Comparison of ENCODE assay signal across 25 mouse cellular contexts in the genomic region with DNA sequence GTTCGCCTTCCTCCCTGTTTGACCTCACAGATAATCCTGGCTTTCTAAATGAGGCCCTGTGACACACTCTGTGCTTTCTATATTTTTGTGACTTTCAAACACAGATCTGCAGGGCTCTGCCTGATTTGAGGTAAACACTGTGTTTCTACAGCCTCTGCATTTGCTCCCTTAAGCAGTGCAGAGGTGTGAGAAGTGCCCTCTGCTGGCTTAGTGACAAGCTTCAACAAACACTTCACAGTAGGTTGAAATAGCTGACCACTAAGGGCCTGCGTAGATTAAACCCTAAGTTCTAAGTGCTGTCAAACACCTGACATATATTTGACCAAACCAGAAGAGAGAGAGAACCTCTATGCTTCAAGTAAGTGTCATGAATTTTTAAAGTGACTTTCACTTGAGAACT. TPM values are rescaled to one million over a fixed set of nuclear protein-coding genes. Genes with fewer than 3 reads are reported as not detected.
A peak's percentile ranks its signal among the peaks of the same experiment; 100 is the strongest.
DNase-seq lines count a peak whose midpoint lies in the region; ATAC-seq and TF ChIP-seq lines count a peak whose summit lies in the region.
"Had no signal": no experiment of that assay in that cellular context is flagged by ENCODE, and none has a peak within 500 bp of the region (broad histone marks: within the 10 kb centered on the region; RNA-seq: fewer than 3 reads in every experiment).

No protein-coding gene starts in this region.

- dilution Hi-C loops in CH12.LX (cut with MboI; ENCODE audit: extremely low pct_ligation_motif_present, extremely low pct_unique_long_range_greater_than_20kb, low sequenced_read_pairs), result no loop called here

- H3K4me2 ChIP-seq in lung, embryonic 15.5 days, result no peak overlapping the region
- H3K4me2 ChIP-seq in CH12.LX (ENCODE audit: insufficient read depth, low read depth, poor library complexity, severe bottlenecking), result no peak overlapping the region
- H3K4me2 ChIP-seq: embryonic facial prominence, embryonic 15.5 days; liver, embryonic 15.5 days had no signal

- 0 out of 2 replicates have a peak, but pooled peaks cover 4% of the 10 kb centered on the region for H3K4me1 ChIP-seq in heart, embryonic 10.5 days
- no peaks in the 10 kb centered on the region for H3K4me1 ChIP-seq in heart, adult 2 months (ENCODE audit: control insufficient read depth, insufficient read depth, low read length)
- no peaks in the 10 kb centered on the region for H3K4me1 ChIP-seq in lung, embryonic 15.5 days
- H3K4me1 ChIP-seq in CH12.LX (ENCODE audit: control insufficient read depth in 1 of 2, insufficient read depth in 2 of 2), result no peaks in the 10 kb centered on the region
- H3K4me1 ChIP-seq: embryonic facial prominence, embryonic 15.5 days; liver, embryonic 15.5 days; megakaryocyte, embryonic 14.5 days had no signal

- no peak overlapping the region for H3K9ac ChIP-seq in heart, adult 2 months (ENCODE audit: low read depth, low read length)
- H3K9ac ChIP-seq in lung, embryonic 15.5 days, result no peak overlapping the region
- no peak overlapping the region for H3K9ac ChIP-seq in CH12.LX (ENCODE audit: insufficient read depth, low read depth)
- H3K9ac ChIP-seq: embryonic facial prominence, embryonic 15.5 days; liver, embryonic 15.5 days had no signal

- no peak overlapping the region for H3K27ac ChIP-seq in heart, embryonic 10.5 days
- H3K27ac ChIP-seq in heart, adult 2 months, result no peak overlapping the region
- H3K27ac ChIP-seq in lung, embryonic 15.5 days, result no peak overlapping the region
- no peak overlapping the region for H3K27ac ChIP-seq in CH12.LX (ENCODE audit: insufficient read depth, low read depth)
- H3K27ac ChIP-seq: embryonic facial prominence, embryonic 15.5 days; liver, embryonic 15.5 days had no signal

- TF ChIP-seq CTCF in heart, adult 2 months (IDR thresholded peaks at IDR 0.05), result no peak
- peak in 1 of 2 experiments; percentile 51; a peak in 2 of 4 replicates for TF ChIP-seq CTCF in CH12.LX (conservative IDR thresholded peaks at IDR 0.05 in 1 of 2, IDR thresholded peaks at IDR 0.05 in 1 of 2; ENCODE audit: low read depth in 2 of 2, low read length in 2 of 2)

- no peak overlapping the region for H3K4me3 ChIP-seq in heart, embryonic 10.5 days
- no peak overlapping the region for H3K4me3 ChIP-seq in heart, adult 2 months
- H3K4me3 ChIP-seq in lung, embryonic 15.5 days, result no peak overlapping the region
- H3K4me3 ChIP-seq in CH12.LX (replicated peaks in 1 of 3; ENCODE audit: low read depth in 2 of 3, low read length in 2 of 3, poor library complexity in 1 of 3), result no peak overlapping the region
- H3K4me3 ChIP-seq: embryonic facial prominence, embryonic 15.5 days; liver, embryonic 15.5 days; megakaryocyte, embryonic 14.5 days had no signal

- intact Hi-C loops in heart, adult 2 months (cut with DNase I), result no loop called here

- in situ Hi-C loops in CH12.LX (cut with MboI; ENCODE audit: low pct_ligation_motif_present, low pct_unique_long_range_greater_than_20kb, low sequenced_read_pairs), result no loop called here

- H3K36me3 ChIP-seq in heart, embryonic 10.5 days, result no peaks in the 10 kb centered on the region
- no peaks in the 10 kb centered on the region for H3K36me3 ChIP-seq in heart, adult 2 months (ENCODE audit: control insufficient read depth, insufficient read depth, low read length)
- H3K36me3 ChIP-seq in lung, embryonic 15.5 days, result no peaks in the 10 kb centered on the region
- H3K36me3 ChIP-seq in CH12.LX (replicated peaks in 1 of 2; ENCODE audit: control insufficient read depth in 1 of 2, insufficient read depth in 1 of 2, low read length in 1 of 2), result no peaks in the 10 kb centered on the region
- H3K36me3 ChIP-seq: embryonic facial prominence, embryonic 15.5 days; liver, embryonic 15.5 days had no signal

- H3K27me3 ChIP-seq in heart, embryonic 10.5 days (ENCODE audit: insufficient read depth, poor library complexity, severe bottlenecking), result no peaks in the 10 kb centered on the region
- H3K27me3 ChIP-seq in heart, adult 2 months (ENCODE audit: control insufficient read depth, insufficient read depth, low read length), result no peaks in the 10 kb centered on the region
- H3K27me3 ChIP-seq in lung, embryonic 15.5 days, result no peaks in the 10 kb centered on the region
- no peaks in the 10 kb centered on the region for H3K27me3 ChIP-seq in CH12.LX (replicated peaks)
- H3K27me3 ChIP-seq: embryonic facial prominence, embryonic 15.5 days; liver, embryonic 15.5 days; megakaryocyte, embryonic 14.5 days had no signal

- peak; percentile 34 for TF ChIP-seq RAD21 in CH12.LX (IDR thresholded peaks at IDR 0.05; ENCODE audit: low read depth, low read length)

- no peaks in the 10 kb centered on the region for H3K9me3 ChIP-seq in heart, embryonic 10.5 days
- H3K9me3 ChIP-seq in lung, embryonic 15.5 days, result no peaks in the 10 kb centered on the region
- H3K9me3 ChIP-seq in CH12.LX (replicated peaks; ENCODE audit: low read length), result no peaks in the 10 kb centered on the region
- H3K9me3 ChIP-seq: embryonic facial prominence, embryonic 15.5 days; liver, embryonic 15.5 days had no signal

- TF ChIP-seq POLR2A in heart, adult 2 months (IDR thresholded peaks at IDR 0.05; ENCODE audit: insufficient read depth, low read depth, low read length), result no peak
- no peak for TF ChIP-seq POLR2A in CH12.LX (IDR thresholded peaks at IDR 0.05; ENCODE audit: low read depth, low read length)

- peak; percentile 78 for DNase-seq in heart, embryonic 10.5 days (ENCODE audit: low spot score)
- DNase-seq in heart, adult 2 months, result no peak
- no peak for DNase-seq in lung, postnatal 25 days (ENCODE audit: low spot score)
- peak; percentile 19 for DNase-seq in CH12.LX (ENCODE audit: extremely low read depth)
- DNase-seq in embryo, embryonic 11 days, result peak; percentile 11
- no peak for DNase-seq in layer of hippocampus, postnatal 25 days (ENCODE audit: extremely low spot score in 1 of 2, low spot score in 1 of 2)
- DNase-seq: adrenal gland, postnatal 25 days; cerebellum, adult 8-10 months; gastrocnemius, postnatal 36 days; right cerebral cortex, postnatal 4 days had no signal

- ATAC-seq in lung, embryonic 15.5 days (ENCODE audit: borderline replicate concordance, extremely low read depth, low FRiP score, low TSS enrichment), result peak; percentile 42; the same call in 1 of the 2 replicates

- 72% methylated on average over 2 of the region's 2 CpGs for WGBS in heart, embryonic 10.5 days
- 76% methylated on average over 2 of the region's 2 CpGs for WGBS in heart, adult 2 months
- 32% methylated on average over 2 of the region's 2 CpGs for WGBS in lung, embryonic 15.5 days

- TF ChIP-seq EP300 in heart, adult 2 months (IDR thresholded peaks at IDR 0.05; ENCODE audit: insufficient read depth, low read depth, low read length), result no peak
- TF ChIP-seq EP300 in CH12.LX (IDR thresholded peaks at IDR 0.05; ENCODE audit: low read length), result no peak

- no peaks in the 10 kb centered on the region for H3K79me2 ChIP-seq in heart, adult 2 months (replicated peaks; ENCODE audit: control insufficient read depth, insufficient read depth, low read length)
- no peaks in the 10 kb centered on the region for H3K79me2 ChIP-seq in CH12.LX (replicated peaks; ENCODE audit: control insufficient read depth, extremely low read depth, insufficient read depth, poor library complexity, severe bottlenecking)

TF ChIP-seq in CH12.LX, 34 proteins besides CTCF, POLR2A, EP300 and RAD21:
- TF ChIP-seq SMC3 (IDR thresholded peaks at IDR 0.05; ENCODE audit: low read depth, low read length) (peak; percentile 47), MAFK (IDR thresholded peaks at IDR 0.05; ENCODE audit: insufficient replicate concordance, low read length) (no peak)

RNA-seq across cellular contexts. Expression of a gene that starts 5.1 kb away (rescaled TPM):
- polyA plus RNA-seq in heart, embryonic 10.5 days (2016; fragmentation: Nextera tagmentation; extraction: Ambion mirVana), result not detected in 2 replicates
- total RNA-seq in heart, adult 2 months (2021), result not detected
- not detected in 2 replicates for polyA plus RNA-seq in heart, adult 2 months (2012; rRNA removed)
- polyA plus RNA-seq in lung, embryonic 15.5 days (2015; fragmentation: Nextera tagmentation; extraction: Ambion mirVana), result not detected in 2 replicates
- total RNA-seq in CH12.LX (2012; rRNA removed), result not detected in 2 replicates
- not detected in 2 replicates for total RNA-seq in CH12.LX (2014; rRNA removed)
- polyA plus RNA-seq in CH12.LX (2012; ENCODE audit: insufficient read length, low read depth), result not detected in 2 replicates
- total RNA-seq in layer of hippocampus, postnatal 25 days (2021), result not detected
- total RNA-seq: adrenal gland, postnatal 25 days; common myeloid progenitor, adult 5-6 weeks; ES-E14; gastrocnemius, postnatal 36 days; hematopoietic stem cell, adult 5-6 weeks; layer of hippocampus, adult 18-20 months; left cerebral cortex, adult 8-10 months had no signal
- polyA plus RNA-seq: C2C12; forebrain, embryonic 11.5 days; heart, embryonic 14.5 days; kidney, embryonic 16.5 days; limb, embryonic 14.5 days; liver, embryonic 15.5 days; neural tube, embryonic 14.5 days had no signal

RNA-seq across cellular contexts. Expression of a gene that starts 14.3 kb away (rescaled TPM):
- not detected in 2 replicates for polyA plus RNA-seq in heart, embryonic 10.5 days (2016; fragmentation: Nextera tagmentation; extraction: Ambion mirVana)
- not detected for total RNA-seq in heart, adult 2 months (2021)
- not detected in 2 replicates for polyA plus RNA-seq in heart, adult 2 months (2012; rRNA removed)
- polyA plus RNA-seq in lung, embryonic 15.5 days (2015; fragmentation: Nextera tagmentation; extraction: Ambion mirVana), result not detected in 2 replicates
- total RNA-seq in CH12.LX (2012; rRNA removed), result not detected in 2 replicates
- total RNA-seq in CH12.LX (2014; rRNA removed), result not detected in 2 replicates
- not detected in 2 replicates for polyA plus RNA-seq in CH12.LX (2012; ENCODE audit: insufficient read length, low read depth)
- total RNA-seq in layer of hippocampus, postnatal 25 days (2021), result not detected
- total RNA-seq: adrenal gland, postnatal 25 days; common myeloid progenitor, adult 5-6 weeks; ES-E14; gastrocnemius, postnatal 36 days; hematopoietic stem cell, adult 5-6 weeks; layer of hippocampus, adult 18-20 months; left cerebral cortex, adult 8-10 months had no signal
- polyA plus RNA-seq: C2C12; embryonic facial prominence, embryonic 15.5 days; forebrain, embryonic 11.5 days; heart, embryonic 14.5 days; kidney, embryonic 16.5 days; limb, embryonic 14.5 days; liver, embryonic 15.5 days; neural tube, embryonic 14.5 days had no signal

RNA-seq across cellular contexts. Expression of a gene that starts 39.8 kb away (rescaled TPM):
- polyA plus RNA-seq in heart, embryonic 10.5 days (2016; fragmentation: Nextera tagmentation; extraction: Ambion mirVana), result not detected in 2 replicates
- total RNA-seq in heart, adult 2 months (2021), result not detected
- polyA plus RNA-seq in heart, adult 2 months (2012; rRNA removed), result not detected in 2 replicates
- not detected in 2 replicates for polyA plus RNA-seq in lung, embryonic 15.5 days (2015; fragmentation: Nextera tagmentation; extraction: Ambion mirVana)
- total RNA-seq in CH12.LX (2012; rRNA removed) (not detected in 2 replicates), CH12.LX (2014; rRNA removed) (not detected in 2 replicates)
- 0.04 TPM in 1 of 2 replicates, not detected in the other for polyA plus RNA-seq in CH12.LX (2012; ENCODE audit: insufficient read length, low read depth)
- total RNA-seq in layer of hippocampus, postnatal 25 days (2021), result not detected
- total RNA-seq: adrenal gland, postnatal 25 days; common myeloid progenitor, adult 5-6 weeks; ES-E14; gastrocnemius, postnatal 36 days; hematopoietic stem cell, adult 5-6 weeks; layer of hippocampus, adult 18-20 months had no signal
- polyA plus RNA-seq: C2C12; embryonic facial prominence, embryonic 15.5 days; forebrain, embryonic 11.5 days; heart, embryonic 14.5 days; kidney, embryonic 16.5 days; limb, embryonic 14.5 days; liver, embryonic 15.5 days; neural tube, embryonic 14.5 days had no signal

RNA-seq across cellular contexts. Expression of a gene that starts 40.6 kb away (rescaled TPM):
- polyA plus RNA-seq in heart, embryonic 10.5 days (2016; fragmentation: Nextera tagmentation; extraction: Ambion mirVana), result not detected in 2 replicates
- not detected for total RNA-seq in heart, adult 2 months (2021)
- not detected in 2 replicates for polyA plus RNA-seq in heart, adult 2 months (2012; rRNA removed)
- polyA plus RNA-seq in lung, embryonic 15.5 days (2015; fragmentation: Nextera tagmentation; extraction: Ambion mirVana), result not detected in 2 replicates
- not detected in 2 replicates for total RNA-seq in CH12.LX (2012; rRNA removed)
- not detected in 2 replicates for total RNA-seq in CH12.LX (2014; rRNA removed)
- polyA plus RNA-seq in CH12.LX (2012; ENCODE audit: insufficient read length, low read depth), result not detected in 2 replicates
- not detected for total RNA-seq in layer of hippocampus, postnatal 25 days (2021)
- total RNA-seq: adrenal gland, postnatal 25 days; common myeloid progenitor, adult 5-6 weeks; ES-E14; gastrocnemius, postnatal 36 days; hematopoietic stem cell, adult 5-6 weeks; layer of hippocampus, adult 18-20 months; left cerebral cortex, adult 8-10 months had no signal
- polyA plus RNA-seq: C2C12; embryonic facial prominence, embryonic 15.5 days; forebrain, embryonic 11.5 days; heart, embryonic 14.5 days; kidney, embryonic 16.5 days; limb, embryonic 14.5 days; liver, embryonic 15.5 days; neural tube, embryonic 14.5 days had no signal

Comparison
In these comparisons a context has a peak if more than half of its experiments do, and no peak if none do; other contexts are left out.
1. DNase-seq: peak in heart, embryonic 10.5 days (single experiment), CH12.LX (single experiment) and embryo, embryonic 11 days (single experiment); none in heart, adult 2 months (0 of 2), lung, postnatal 25 days (single experiment) and layer of hippocampus, postnatal 25 days (0 of 2).